Mouse (Mus musculus): ENCODE results near the gene Akap11.

Akap11 gene

GRCm38 (mm10) chr14:78448017-78448416 is 88.6 kb downstream of the Akap11 start:
- DNase-seq (ENCODE audit: low spot score) = no peak

- DNase-seq (ENCODE audit: low spot score) = no peak
Observed at GRCm38 (mm10) chr14:78447542-78447941, 89.1 kb downstream of the Akap11 start.
